Mouse (Mus musculus) lung, adult 2 months (tissue): ENCODE measurements around the gene Ankrd13c.

Experiments used
- CTCF ChIP-seq: fragments of 200-500 bp; IDR thresholded peaks from 2 replicates; pipeline ENCODE4 v1.5.1; 2011; ENCODE audit warnings: mild to moderate bottlenecking, low read length, control low read depth; ENCODE audit not compliant: insufficient read depth
- POLR2A ChIP-seq: fragments of 200-500 bp; IDR thresholded peaks from 2 replicates; pipeline ENCODE4 v1.6.1; 2011; ENCODE audit warnings: low read depth, mild to moderate bottlenecking, control low read depth, low read length, borderline replicate concordance; ENCODE audit errors: extremely low read depth

GRCm38 (mm10) chr3:157910262-157910661, 36.8 kb upstream of the Ankrd13c start:
- TF ChIP-seq CTCF, result no peak
- no peak for TF ChIP-seq POLR2A
